Mouse (Mus musculus): Measurements from ENCODE around the gene Tank. TPM values are rescaled to one million over a fixed set of nuclear protein-coding genes. Genes with fewer than 3 reads are reported as not detected.

The Tank gene
- total RNA-seq, 4 experiments from 2014 or later, result 16.8 to 21.4 (median 17.5) TPM

GRCm38 (mm10) chr2:61580091-61580490 is 1.7 kb downstream of the Tank start:
- no peak for DNase-seq (ENCODE audit: low spot score)

GRCm38 (mm10) chr2:61580555-61581080 is 2.2 kb downstream of the Tank start:
- no peak for DNase-seq (ENCODE audit: low spot score)

- DNase-seq (ENCODE audit: low spot score), result peak; percentile 54
These were observed 4.4 kb downstream of the Tank start for GRCm38 (mm10) chr2:61582578-61583315.

DNA sequence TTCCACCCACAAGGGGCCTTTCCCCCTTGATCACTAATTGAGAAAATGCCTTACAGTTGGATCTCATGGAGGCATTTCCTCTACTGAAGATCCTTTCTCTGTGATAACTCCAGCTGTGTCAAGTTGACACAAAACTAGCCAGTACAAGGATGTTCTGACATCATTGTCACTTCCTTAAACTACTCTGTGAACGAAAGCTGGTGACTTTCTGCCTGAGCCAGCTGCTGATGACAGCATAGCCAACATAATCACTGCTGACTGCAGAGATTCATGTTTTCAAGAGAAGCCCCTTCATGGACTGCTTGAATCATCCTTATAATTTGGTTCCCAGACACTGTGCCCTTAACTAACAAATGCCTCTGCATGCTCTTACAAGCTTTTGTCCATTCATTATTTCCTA is 7.1 kb downstream of the Tank start:
- no peak for DNase-seq (ENCODE audit: low spot score)

- no peak for DNase-seq (ENCODE audit: low spot score)
These were observed 7.8 kb downstream of the Tank start for GRCm38 (mm10) chr2:61586166-61586565.

DNA sequence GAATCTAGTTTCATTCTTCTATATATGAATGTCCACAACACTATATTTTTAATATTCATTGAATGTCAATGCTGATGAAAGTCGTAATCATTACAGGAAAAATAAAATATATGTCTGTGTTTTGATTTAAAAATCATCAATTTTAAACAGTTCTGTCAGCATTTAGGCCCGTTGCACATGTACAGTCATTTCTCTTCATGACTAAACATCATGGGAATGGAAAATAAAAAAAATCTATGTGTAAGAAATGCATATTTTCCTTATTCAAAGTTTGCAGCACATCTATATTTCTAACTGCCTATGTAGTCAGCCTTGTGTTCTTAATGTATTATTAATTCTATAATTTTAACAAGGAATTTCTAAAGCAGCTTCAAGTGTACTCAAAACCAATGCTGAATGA is 12.4 kb downstream of the Tank start:
- no peak for DNase-seq (ENCODE audit: low spot score)

DNA sequence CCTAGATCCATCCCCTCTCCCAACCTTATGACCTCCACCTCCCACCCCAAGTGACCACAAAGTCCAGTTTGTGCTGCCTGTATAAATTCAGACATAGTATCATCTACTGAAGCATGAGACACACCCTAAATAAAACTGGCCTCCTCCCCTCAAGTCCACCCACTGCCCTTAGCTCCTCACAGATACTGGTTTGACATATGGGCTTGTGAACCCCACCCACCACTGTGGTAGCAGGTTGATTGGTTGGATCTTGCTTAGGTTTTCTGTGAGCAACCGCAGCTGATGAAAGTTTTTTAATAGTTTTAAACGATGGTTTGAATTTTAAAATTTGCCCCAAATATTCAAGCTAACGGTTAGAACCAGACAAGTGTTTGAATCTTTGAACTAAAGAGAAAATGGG is 13.7 kb downstream of the Tank start:
- DNase-seq (ENCODE audit: low spot score), result no peak

- no peak for DNase-seq (ENCODE audit: low spot score)
These were observed 14.3 kb downstream of the Tank start for GRCm38 (mm10) chr2:61592699-61593029.

- peak; percentile 92 for DNase-seq (ENCODE audit: low spot score)
These were observed 14.8 kb downstream of the Tank start for GRCm38 (mm10) chr2:61593030-61593811.

GRCm38 (mm10) chr2:61593871-61594304 is 15.5 kb downstream of the Tank start:
- DNase-seq (ENCODE audit: low spot score), result no peak

DNA sequence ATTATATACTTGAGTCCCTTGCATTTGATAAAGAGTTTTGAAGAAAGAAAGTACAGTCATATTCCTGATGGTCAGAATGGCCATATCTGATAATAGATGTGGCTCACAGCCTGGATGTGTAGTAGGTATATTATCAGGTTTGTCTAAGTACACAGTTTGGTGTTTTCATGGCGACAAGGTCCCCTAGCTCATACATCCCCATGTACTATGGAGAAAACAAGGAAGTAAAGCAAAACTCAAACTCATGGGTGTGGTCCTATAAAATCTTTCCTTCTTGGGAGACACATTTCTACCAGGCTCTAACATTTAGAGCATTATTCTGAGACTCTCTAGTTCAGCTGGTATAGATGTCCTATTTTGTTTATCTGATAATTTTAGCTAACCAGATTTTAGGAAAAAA is 21.3 kb downstream of the Tank start:
- DNase-seq (ENCODE audit: low spot score), result no peak

- no peak for DNase-seq (ENCODE audit: low spot score)
These were observed 25.1 kb downstream of the Tank start for GRCm38 (mm10) chr2:61603461-61603860.

- no peak for DNase-seq (ENCODE audit: low spot score)
These were observed 28.6 kb downstream of the Tank start for GRCm38 (mm10) chr2:61606942-61607341.

DNA sequence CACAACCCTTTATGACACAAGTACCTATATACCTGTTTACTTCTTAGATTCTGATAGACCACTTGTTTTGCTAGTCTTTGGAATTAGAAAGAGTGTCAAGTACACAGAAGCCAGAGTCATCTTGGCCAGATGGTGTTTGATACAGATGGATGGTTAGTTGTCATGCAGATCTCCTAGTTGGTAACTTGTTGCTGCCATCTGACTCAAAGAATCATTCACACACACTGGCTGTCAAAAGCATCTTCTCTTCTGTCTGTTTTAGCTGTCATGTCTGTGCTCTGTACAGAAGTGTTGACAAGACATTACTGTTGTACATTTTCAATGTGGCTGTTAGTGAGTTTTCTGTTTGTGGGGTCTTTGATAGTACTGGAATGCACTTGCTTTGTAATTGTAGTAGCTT is 45.6 kb downstream of the Tank start:
- no peak for DNase-seq (ENCODE audit: low spot score)

DNA sequence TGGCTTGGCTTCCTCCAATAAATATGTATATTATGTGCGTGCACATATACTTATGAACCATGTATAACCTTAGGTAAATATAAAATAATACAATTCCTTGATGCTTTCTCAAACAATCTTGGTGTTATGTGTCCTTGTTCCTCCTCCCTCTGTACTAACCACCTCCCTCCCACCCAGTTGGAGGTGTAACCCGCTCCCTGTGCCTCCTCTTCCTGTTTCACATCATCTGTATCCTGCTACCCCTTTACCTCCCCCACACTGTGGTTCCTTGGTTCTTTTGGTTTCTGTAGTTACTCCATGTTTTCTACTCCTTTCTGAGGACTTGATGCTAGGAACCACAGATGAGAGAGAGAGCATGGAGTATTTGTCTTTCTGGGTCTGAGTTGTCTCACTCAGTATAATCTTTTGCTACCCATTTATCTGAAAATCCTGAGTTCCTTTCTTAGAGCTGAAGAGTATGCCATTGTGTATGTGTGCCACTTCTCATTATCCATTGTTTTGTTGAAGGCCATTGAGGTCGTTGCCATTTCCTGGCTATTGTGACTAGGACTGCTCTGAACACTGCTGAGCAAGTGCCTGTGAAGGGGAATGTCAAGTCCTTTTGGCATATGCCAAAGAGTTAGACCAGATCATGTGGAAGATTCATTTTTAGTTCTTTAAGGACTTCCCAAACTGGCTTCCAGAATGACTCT is 52.6 kb downstream of the Tank start:
- no peak for DNase-seq (ENCODE audit: low spot score)

GRCm38 (mm10) chr2:61635099-61635498 is 56.7 kb downstream of the Tank start:
- no peak for DNase-seq (ENCODE audit: low spot score)

GRCm38 (mm10) chr2:61638182-61638581 is 59.8 kb downstream of the Tank start:
- no peak for DNase-seq (ENCODE audit: low spot score)

DNA sequence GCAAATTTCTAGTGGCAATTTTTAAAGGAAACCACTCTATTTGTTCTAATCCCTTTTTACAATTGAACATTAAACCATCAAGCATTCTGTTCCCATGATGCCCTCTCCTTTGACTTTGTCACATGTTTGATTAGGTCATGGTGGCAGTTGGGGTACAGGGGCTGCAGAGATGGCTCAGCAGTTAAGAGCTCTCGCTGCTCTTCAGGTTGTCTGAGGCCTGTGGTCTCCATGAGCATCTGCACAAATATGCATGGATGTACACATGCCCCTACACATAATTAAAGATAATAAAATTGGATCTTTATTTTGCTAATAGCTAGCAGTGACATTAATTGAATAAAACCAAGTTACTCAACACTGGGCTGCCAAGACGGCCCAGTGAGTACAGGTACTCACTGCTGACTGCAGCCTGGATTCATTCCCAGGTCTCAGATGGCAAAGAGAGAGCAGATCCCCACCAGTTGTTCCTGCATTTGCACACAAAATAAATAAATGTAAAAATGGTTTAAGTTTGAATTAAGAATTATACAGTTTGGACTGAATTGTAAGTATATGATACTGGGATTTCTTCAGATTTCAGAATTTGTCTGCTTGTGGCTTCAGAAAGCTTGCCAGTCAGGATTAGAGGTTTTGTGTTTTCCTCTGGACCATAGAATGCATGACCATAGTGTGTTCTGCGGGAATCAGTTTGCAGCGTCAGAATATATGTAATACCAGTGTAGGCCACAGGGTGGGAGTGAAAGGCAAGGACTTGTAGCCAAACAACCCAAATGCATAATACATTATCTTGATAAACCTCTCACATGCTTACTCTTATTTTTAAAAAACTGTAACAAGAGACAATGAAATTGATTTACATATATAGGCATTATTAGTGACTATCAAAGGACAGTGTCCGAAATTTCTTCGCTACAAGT is 64.3 kb downstream of the Tank start:
- peak; percentile 16 for DNase-seq (ENCODE audit: low spot score)

- DNase-seq (ENCODE audit: low spot score), result no peak
These were observed 72.8 kb downstream of the Tank start for GRCm38 (mm10) chr2:61651206-61651605.

DNA sequence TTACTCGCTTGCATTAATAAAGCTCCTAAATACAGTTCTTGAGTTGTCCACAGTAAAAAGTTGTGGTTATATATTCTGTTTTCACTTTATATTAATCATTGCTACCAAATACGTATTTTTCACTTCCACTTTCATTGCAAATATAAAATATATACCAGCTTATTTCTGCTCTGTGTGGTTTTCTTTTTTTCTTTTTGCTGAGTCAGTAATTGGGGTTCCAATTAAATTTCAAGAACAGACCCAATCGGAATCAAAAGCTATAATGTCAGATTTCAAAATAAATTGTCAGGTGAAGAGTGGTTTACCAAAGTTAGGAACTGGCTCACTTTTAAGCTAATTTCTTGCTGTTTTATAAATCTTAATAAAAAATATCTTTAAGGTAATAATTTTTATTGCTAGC is 73.3 kb downstream of the Tank start:
- no peak for DNase-seq (ENCODE audit: low spot score)

DNA sequence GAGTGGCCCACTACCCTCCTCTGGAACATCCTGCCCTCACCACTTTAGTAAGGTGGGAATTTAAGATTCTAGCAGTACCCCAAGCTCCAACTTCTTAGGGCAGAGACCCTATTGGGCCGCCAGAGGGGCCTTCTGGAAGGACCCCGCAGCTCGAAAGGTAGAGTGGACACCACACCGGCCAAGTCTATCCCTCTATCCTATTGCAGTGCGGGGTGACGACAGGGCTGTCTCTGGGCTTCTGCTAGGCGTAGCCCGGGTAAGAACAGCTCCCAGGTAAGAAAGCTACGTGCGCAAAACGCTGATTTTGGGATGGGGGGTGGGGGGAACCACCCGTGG is 76.6 kb downstream of the Tank start:
- no peak for DNase-seq (ENCODE audit: low spot score)
